Mouse (Mus musculus): ENCODE results near the gene Mpp6. TPM values are rescaled to one million over a fixed set of nuclear protein-coding genes. Genes with fewer than 3 reads are reported as not detected.

The Mpp6 gene
- polyA plus RNA-seq, 1 experiment from 2014 or later: 61.2 TPM

- no peak for DNase-seq (ENCODE audit: low spot score)
- Histone ChIP-seq H3K9me3 (replicated peaks; ENCODE audit: control insufficient read depth, low read length) (no peaks in the 10 kb centered on the region), H3K36me3 (ENCODE audit: control insufficient read depth, insufficient read depth, low read length) (peaks cover 4% of the 10 kb centered on the region; the same call in 1 of the 2 replicates), H3K4me3 (ENCODE audit: low read depth, low read length) (no peak overlapping the region), H3K27me3 (replicated peaks; ENCODE audit: control insufficient read depth, insufficient read depth, low read length) (no peaks in the 10 kb centered on the region), H3K4me2 (ENCODE audit: low read length) (no peak overlapping the region), H3K27ac (ENCODE audit: low read depth, low read length) (no peak overlapping the region), H3K9ac (ENCODE audit: low read length) (no peak overlapping the region), H3K4me1 (ENCODE audit: control insufficient read depth, insufficient read depth, low read length) (no peaks in the 10 kb centered on the region)
- WGBS: 83% methylated on average over 5 of the region's 5 CpGs
- ATAC-seq: no peak
Measured at GRCm38 (mm10) chr6:50222351-50222750, 112.3 kb downstream of the Mpp6 start.

- WGBS: 77% methylated on average over 5 of the region's 5 CpGs
- H3K4me3 ChIP-seq (ENCODE audit: low read depth, low read length): no peak overlapping the region
Measured at GRCm38 (mm10) chr6:50222986-50223385, 112.9 kb downstream of the Mpp6 start.

GRCm38 (mm10) chr6:50223606-50224005 lies 113.6 kb downstream of the Mpp6 start:
- ATAC-seq: no peak
- H3K36me3 ChIP-seq (ENCODE audit: control insufficient read depth, insufficient read depth, low read length): peaks cover 4% of the 10 kb centered on the region; the same call in 1 of the 2 replicates
- no peak overlapping the region for H3K27ac ChIP-seq (ENCODE audit: low read depth, low read length)
- no peak overlapping the region for H3K4me2 ChIP-seq (ENCODE audit: low read length)
- WGBS: 93% methylated on average over 4 of the region's 4 CpGs
- no peak for DNase-seq (ENCODE audit: low spot score)
- H3K4me1 ChIP-seq (ENCODE audit: control insufficient read depth, insufficient read depth, low read length): no peaks in the 10 kb centered on the region
- H3K9ac ChIP-seq (ENCODE audit: low read length): no peak overlapping the region
- H3K27me3 ChIP-seq (replicated peaks; ENCODE audit: control insufficient read depth, insufficient read depth, low read length): no peaks in the 10 kb centered on the region
- H3K9me3 ChIP-seq (replicated peaks; ENCODE audit: control insufficient read depth, low read length): no peaks in the 10 kb centered on the region
- no peak overlapping the region for H3K4me3 ChIP-seq (ENCODE audit: low read depth, low read length)

More at GRCm38 (mm10) chr6:50222986-50223385, 112.9 kb downstream of the Mpp6 start:
- Histone ChIP-seq H3K36me3 (ENCODE audit: control insufficient read depth, insufficient read depth, low read length) (peaks cover 4% of the 10 kb centered on the region; the same call in 1 of the 2 replicates), H3K9ac (ENCODE audit: low read length) (no peak overlapping the region), H3K27ac (ENCODE audit: low read depth, low read length) (no peak overlapping the region), H3K9me3 (replicated peaks; ENCODE audit: control insufficient read depth, low read length) (no peaks in the 10 kb centered on the region), H3K4me2 (ENCODE audit: low read length) (no peak overlapping the region), H3K27me3 (replicated peaks; ENCODE audit: control insufficient read depth, insufficient read depth, low read length) (no peaks in the 10 kb centered on the region), H3K4me1 (ENCODE audit: control insufficient read depth, insufficient read depth, low read length) (no peaks in the 10 kb centered on the region)
- DNase-seq (ENCODE audit: low spot score) (no peak), ATAC-seq (no peak)

- Histone ChIP-seq H3K4me3 (ENCODE audit: low read depth, low read length) (no peak overlapping the region), H3K4me2 (ENCODE audit: low read length) (no peak overlapping the region), H3K27me3 (replicated peaks; ENCODE audit: control insufficient read depth, insufficient read depth, low read length) (no peaks in the 10 kb centered on the region), H3K9ac (ENCODE audit: low read length) (no peak overlapping the region), H3K4me1 (ENCODE audit: control insufficient read depth, insufficient read depth, low read length) (no peaks in the 10 kb centered on the region), H3K9me3 (replicated peaks; ENCODE audit: control insufficient read depth, low read length) (no peaks in the 10 kb centered on the region), H3K36me3 (ENCODE audit: control insufficient read depth, insufficient read depth, low read length) (no peaks in the 10 kb centered on the region), H3K27ac (ENCODE audit: low read depth, low read length) (no peak overlapping the region)
- DNase-seq (ENCODE audit: low spot score) (no peak), ATAC-seq (no peak)
- 92% methylated on average over 5 of the region's 5 CpGs for WGBS
Measured at GRCm38 (mm10) chr6:50225232-50225631, 115.2 kb downstream of the Mpp6 start.

GRCm38 (mm10) chr6:50228180-50228579 lies 118.1 kb downstream of the Mpp6 start:
- Histone ChIP-seq H3K9ac (ENCODE audit: low read length) (no peak overlapping the region), H3K27me3 (replicated peaks; ENCODE audit: control insufficient read depth, insufficient read depth, low read length) (no peaks in the 10 kb centered on the region), H3K4me2 (ENCODE audit: low read length) (no peak overlapping the region), H3K9me3 (replicated peaks; ENCODE audit: control insufficient read depth, low read length) (no peaks in the 10 kb centered on the region), H3K4me1 (ENCODE audit: control insufficient read depth, insufficient read depth, low read length) (no peaks in the 10 kb centered on the region), H3K36me3 (ENCODE audit: control insufficient read depth, insufficient read depth, low read length) (no peaks in the 10 kb centered on the region), H3K4me3 (ENCODE audit: low read depth, low read length) (no peak overlapping the region), H3K27ac (ENCODE audit: low read depth, low read length) (no peak overlapping the region)
- 92% methylated on average over 5 of the region's 5 CpGs for WGBS
- DNase-seq (ENCODE audit: low spot score) (no peak), ATAC-seq (no peak)

GRCm38 (mm10) chr6:50231288-50231687 lies 121.2 kb downstream of the Mpp6 start:
- H3K36me3 ChIP-seq (ENCODE audit: control insufficient read depth, insufficient read depth, low read length): no peaks in the 10 kb centered on the region
- no peak for DNase-seq (ENCODE audit: low spot score)
- H3K4me3 ChIP-seq (ENCODE audit: low read depth, low read length): no peak overlapping the region
- H3K27me3 ChIP-seq (replicated peaks; ENCODE audit: control insufficient read depth, insufficient read depth, low read length): no peaks in the 10 kb centered on the region
- no peak overlapping the region for H3K9ac ChIP-seq (ENCODE audit: low read length)
- H3K27ac ChIP-seq (ENCODE audit: low read depth, low read length): no peak overlapping the region
- no peaks in the 10 kb centered on the region for H3K4me1 ChIP-seq (ENCODE audit: control insufficient read depth, insufficient read depth, low read length)
- no peak overlapping the region for H3K4me2 ChIP-seq (ENCODE audit: low read length)
- ATAC-seq: no peak
- 89% methylated on average over 5 of the region's 5 CpGs for WGBS
- no peaks in the 10 kb centered on the region for H3K9me3 ChIP-seq (replicated peaks; ENCODE audit: control insufficient read depth, low read length)

- H3K9ac ChIP-seq (ENCODE audit: low read length): no peak overlapping the region
- no peak for ATAC-seq
- WGBS: 59% methylated on average over 1 of the region's 1 CpGs
- DNase-seq (ENCODE audit: low spot score): no peak
- H3K9me3 ChIP-seq (replicated peaks; ENCODE audit: control insufficient read depth, low read length): no peaks in the 10 kb centered on the region
- no peak overlapping the region for H3K4me3 ChIP-seq (ENCODE audit: low read depth, low read length)
- H3K36me3 ChIP-seq (ENCODE audit: control insufficient read depth, insufficient read depth, low read length): no peaks in the 10 kb centered on the region
- no peak overlapping the region for H3K27ac ChIP-seq (ENCODE audit: low read depth, low read length)
- no peak overlapping the region for H3K4me2 ChIP-seq (ENCODE audit: low read length)
- no peaks in the 10 kb centered on the region for H3K4me1 ChIP-seq (ENCODE audit: control insufficient read depth, insufficient read depth, low read length)
- no peaks in the 10 kb centered on the region for H3K27me3 ChIP-seq (replicated peaks; ENCODE audit: control insufficient read depth, insufficient read depth, low read length)
Measured at GRCm38 (mm10) chr6:50232984-50233383, 122.9 kb downstream of the Mpp6 start.

- H3K4me2 ChIP-seq (ENCODE audit: low read length): no peak overlapping the region
- no peak overlapping the region for H3K9ac ChIP-seq (ENCODE audit: low read length)
- no peaks in the 10 kb centered on the region for H3K36me3 ChIP-seq (ENCODE audit: control insufficient read depth, insufficient read depth, low read length)
- H3K27ac ChIP-seq (ENCODE audit: low read depth, low read length): no peak overlapping the region
- no peaks in the 10 kb centered on the region for H3K27me3 ChIP-seq (replicated peaks; ENCODE audit: control insufficient read depth, insufficient read depth, low read length)
- ATAC-seq (no peak), DNase-seq (ENCODE audit: low spot score) (no peak)
- no peak overlapping the region for H3K4me3 ChIP-seq (ENCODE audit: low read depth, low read length)
- 71% methylated on average over 2 of the region's 2 CpGs for WGBS
- no peaks in the 10 kb centered on the region for H3K9me3 ChIP-seq (replicated peaks; ENCODE audit: control insufficient read depth, low read length)
- no peaks in the 10 kb centered on the region for H3K4me1 ChIP-seq (ENCODE audit: control insufficient read depth, insufficient read depth, low read length)
Measured at GRCm38 (mm10) chr6:50237963-50238362, 127.9 kb downstream of the Mpp6 start.

GRCm38 (mm10) chr6:50239902-50240301 lies 129.9 kb downstream of the Mpp6 start:
- Histone ChIP-seq H3K9ac (ENCODE audit: low read length) (no peak overlapping the region), H3K9me3 (replicated peaks; ENCODE audit: control insufficient read depth, low read length) (no peaks in the 10 kb centered on the region), H3K27ac (ENCODE audit: low read depth, low read length) (no peak overlapping the region), H3K36me3 (ENCODE audit: control insufficient read depth, insufficient read depth, low read length) (no peaks in the 10 kb centered on the region), H3K27me3 (replicated peaks; ENCODE audit: control insufficient read depth, insufficient read depth, low read length) (no peaks in the 10 kb centered on the region), H3K4me1 (ENCODE audit: control insufficient read depth, insufficient read depth, low read length) (no peaks in the 10 kb centered on the region), H3K4me2 (ENCODE audit: low read length) (no peak overlapping the region), H3K4me3 (ENCODE audit: low read depth, low read length) (no peak overlapping the region)
- 94% methylated on average over 2 of the region's 2 CpGs for WGBS
- ATAC-seq (no peak), DNase-seq (ENCODE audit: low spot score) (no peak)
